Mouse (Mus musculus) bone marrow, adult 2 months (tissue): ENCODE results near the gene Tomm20.

Source experiments
- CTCF ChIP-seq: fragments of 200-500 bp; IDR thresholded peaks from 2 replicates; pipeline ENCODE4 v1.5.1; 2011; ENCODE audit warnings: low read length, control low read depth; ENCODE audit not compliant: control insufficient read depth, insufficient read depth
- POLR2A ChIP-seq: fragments of 200-500 bp; IDR thresholded peaks from 2 replicates; pipeline ENCODE4 v1.6.1; 2011; ENCODE audit warnings: low read depth, mild to moderate bottlenecking, control low read depth, low read length, borderline replicate concordance; ENCODE audit not compliant: control insufficient read depth

GRCm38 (mm10) chr8:126973686-126974265, 28.1 kb upstream of the Tomm20 start:
- TF ChIP-seq CTCF (no peak), POLR2A (no peak)
